Mouse (Mus musculus): ENCODE measurements around the gene Zfp57. TPM values are rescaled to one million over a fixed set of nuclear protein-coding genes. Genes with fewer than 3 reads are reported as not detected.

The Zfp57 gene
- total RNA-seq, 1 experiment from 2014 or later: 6.9 TPM

DNA sequence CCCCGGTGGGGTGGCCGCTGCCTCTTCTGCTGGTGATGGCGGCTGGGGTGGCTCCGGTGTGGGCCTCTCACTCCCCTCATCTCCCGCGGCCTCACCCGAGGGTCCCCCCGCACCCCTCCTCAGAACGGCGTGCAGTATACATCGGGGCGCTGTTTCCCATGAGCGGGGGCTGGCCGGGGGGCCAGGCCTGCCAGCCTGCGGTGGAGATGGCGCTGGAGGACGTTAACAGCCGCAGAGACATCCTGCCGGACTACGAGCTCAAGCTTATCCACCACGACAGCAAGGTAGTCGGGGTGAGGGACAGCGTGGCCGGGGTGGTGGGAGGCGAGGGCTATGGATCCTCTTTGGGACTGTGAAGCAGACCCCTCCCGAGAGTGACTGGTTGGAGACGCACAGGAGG, 49.9 kb downstream of the Zfp57 start:
- ATAC-seq (replicated peaks in 1 of 2; ENCODE audit: insufficient read depth in 1 of 2, low FRiP score in 2 of 2, low TSS enrichment in 1 of 2, low read depth in 1 of 2, poor library complexity in 2 of 2, severe bottlenecking in 2 of 2): no peak

DNA sequence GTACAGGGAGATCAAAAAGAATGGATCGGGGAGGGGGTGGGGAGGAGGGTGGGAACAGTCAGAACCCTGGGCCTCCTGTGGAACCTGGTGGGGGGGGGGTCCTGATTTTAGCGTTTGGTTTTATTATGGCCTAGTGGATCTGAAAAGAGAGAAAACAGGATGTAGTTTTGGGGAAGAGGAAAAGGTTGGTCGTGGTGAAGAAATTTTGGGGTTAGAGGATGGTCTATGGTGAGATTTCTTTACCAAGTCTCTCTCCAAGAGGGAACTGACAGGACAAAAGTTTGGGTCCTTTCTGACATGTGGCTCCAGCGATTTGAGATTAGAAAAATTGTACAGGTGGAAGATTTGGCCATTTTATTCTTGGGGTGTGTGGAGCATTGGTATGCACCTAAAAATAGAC, 50.8 kb downstream of the Zfp57 start:
- ATAC-seq (replicated peaks in 1 of 2; ENCODE audit: insufficient read depth in 1 of 2, low FRiP score in 2 of 2, low TSS enrichment in 1 of 2, low read depth in 1 of 2, poor library complexity in 2 of 2, severe bottlenecking in 2 of 2): peak in 1 of 2 experiments; percentile 7; a peak in 1 of 4 replicates

DNA sequence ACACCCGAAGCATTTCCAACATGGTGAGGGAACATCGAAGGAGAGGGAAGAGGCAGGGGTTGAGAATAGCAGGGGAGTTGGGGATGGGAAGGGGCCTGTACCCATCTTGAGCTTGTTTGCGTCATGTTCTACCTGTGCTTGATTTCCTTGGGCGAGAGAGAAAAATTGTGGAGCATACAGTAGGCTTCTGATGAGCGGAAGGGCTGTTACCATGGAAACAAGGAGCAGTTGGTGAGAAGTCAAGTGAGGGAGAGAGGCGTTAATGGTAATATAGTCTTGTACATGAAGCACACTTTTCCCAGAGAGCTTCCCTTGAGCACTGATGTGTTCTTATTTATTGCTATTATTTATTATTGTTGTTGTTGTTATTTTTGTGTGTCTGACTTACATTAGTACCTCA, 56.0 kb downstream of the Zfp57 start:
- no peak for ATAC-seq (replicated peaks in 1 of 2; ENCODE audit: insufficient read depth in 1 of 2, low FRiP score in 2 of 2, low TSS enrichment in 1 of 2, low read depth in 1 of 2, poor library complexity in 2 of 2, severe bottlenecking in 2 of 2)

Other genes with a start within 250 kb of the Zfp57 start
- not detected in 2 replicates for gene H2-M10.5, start 228.3 kb upstream of the Zfp57 start, total RNA-seq (2017)
- not detected in 2 replicates for gene H2-M10.6, start 189.0 kb upstream of the Zfp57 start, total RNA-seq (2017)
- gene Trim26, start 164.0 kb upstream of the Zfp57 start, total RNA-seq (2017): 22.2 and 27.6 TPM in 2 replicates
- gene Trim15, start 134.0 kb upstream of the Zfp57 start, total RNA-seq (2017): not detected in 2 replicates
- 1.1 and 3.9 TPM in 2 replicates for gene Trim10, start 131.6 kb upstream of the Zfp57 start, total RNA-seq (2017)
- gene Trim40, start 111.0 kb upstream of the Zfp57 start, total RNA-seq (2017): not detected in 2 replicates
- not detected in 2 replicates for gene Trim31, start 103.0 kb upstream of the Zfp57 start, total RNA-seq (2017)
- gene Rnf39, start 58.2 kb upstream of the Zfp57 start, total RNA-seq (2017): not detected in 2 replicates
- 37.8 and 55.1 TPM in 2 replicates for gene Ppp1r11, start 49.4 kb upstream of the Zfp57 start, total RNA-seq (2017)
- gene Znrd1, start 42.6 kb upstream of the Zfp57 start, total RNA-seq (2017): 45.1 and 49.9 TPM in 2 replicates
- gene Znrd1as, start 42.6 kb upstream of the Zfp57 start, total RNA-seq (2017): 9.2 and 13.8 TPM in 2 replicates
- gene 2410137M14Rik, start 19.9 kb upstream of the Zfp57 start, total RNA-seq (2017): not detected in 2 replicates
- gene H2-M5, start 11.6 kb upstream of the Zfp57 start, total RNA-seq (2017): not detected in 2 replicates
- gene Mog, start 22.2 kb downstream of the Zfp57 start, total RNA-seq (2017): not detected in 2 replicates
- 10.7 and 43.0 TPM in 2 replicates for gene Gabbr1, start 44.8 kb downstream of the Zfp57 start, total RNA-seq (2017)
- gene Olfr90, start 87.3 kb downstream of the Zfp57 start, total RNA-seq (2017): not detected in 2 replicates
- gene Olfr91, start 97.1 kb downstream of the Zfp57 start, total RNA-seq (2017): not detected in 2 replicates
- gene Olfr92, start 118.9 kb downstream of the Zfp57 start, total RNA-seq (2017): not detected in 2 replicates
- gene Olfr93, start 160.3 kb downstream of the Zfp57 start, total RNA-seq (2017): not detected in 2 replicates
- not detected in 2 replicates for gene Ubd, start 192.7 kb downstream of the Zfp57 start, total RNA-seq (2017)
- not detected in 2 replicates for gene Olfr94, start 199.8 kb downstream of the Zfp57 start, total RNA-seq (2017)
- gene Olfr95, start 212.0 kb downstream of the Zfp57 start, total RNA-seq (2017): not detected in 2 replicates
- gene Olfr96, start 219.0 kb downstream of the Zfp57 start, total RNA-seq (2017): not detected in 2 replicates
- not detected in 2 replicates for gene Olfr97, start 236.2 kb downstream of the Zfp57 start, total RNA-seq (2017)